Mouse (Mus musculus) layer of hippocampus, adult 2 months (tissue): ENCODE data around the gene Polm. TPM values are rescaled to one million over a fixed set of nuclear protein-coding genes. Genes with fewer than 3 reads are reported as not detected.

Source experiments
- DNase-seq, 2 experiments: peaks; one replicate each; pipeline ENCODE4 v3.0.0; 2022; ENCODE audit warnings: low spot score in 2 of 2
- H3K27ac ChIP-seq: fragments of 200-600 bp; 2 replicates; pipeline ENCODE4 v1.8.1; 2022
- H3K4me3 ChIP-seq: fragments of 200-600 bp; 2 replicates; pipeline ENCODE4 v1.8.1; 2022; ENCODE audit warnings: mild to moderate bottlenecking
- CTCF ChIP-seq: fragments of 200-600 bp; conservative IDR thresholded peaks from 2 replicates; pipeline ENCODE4 v1.8.1; 2022; ENCODE audit warnings: antibody characterized with exemption, mild to moderate bottlenecking, moderate library complexity
- total RNA-seq, 2 experiments: library from RNA; stranded (reverse); gene quantifications; 2 replicates each; pipeline ENCODE4 v1.2.3; 2021

The Polm gene
- total RNA-seq, 2 experiments from 2014 or later, result 14.1 to 15.5 TPM

- Histone ChIP-seq H3K4me3 (no peak overlapping the region), H3K27ac (peak overlapping the region; percentile 15; the same call in 1 of the 2 replicates)
- no peak for TF ChIP-seq CTCF
- DNase-seq, result no peak
These were observed 11.5 kb upstream of the Polm start for GRCm38 (mm10) chr11:5849316-5849715.

GRCm38 (mm10) chr11:5848741-5849140 is 10.9 kb upstream of the Polm start:
- DNase-seq, result peak; percentile 69 to 78
- Histone ChIP-seq H3K4me3 (no peak overlapping the region), H3K27ac (peak overlapping the region; percentile 15; the same call in 1 of the 2 replicates)
- TF ChIP-seq CTCF, result no peak

- DNase-seq, result no peak
- TF ChIP-seq CTCF, result no peak
- H3K4me3 ChIP-seq, result no peak overlapping the region
- no peak overlapping the region for H3K27ac ChIP-seq
These were observed 9.0 kb upstream of the Polm start for GRCm38 (mm10) chr11:5846639-5847345.

- no peak overlapping the region for H3K4me3 ChIP-seq
- H3K27ac ChIP-seq, result no peak overlapping the region
- no peak for TF ChIP-seq CTCF
- no peak for DNase-seq
These were observed 5.3 kb upstream of the Polm start for GRCm38 (mm10) chr11:5843131-5843530.

- no peak for DNase-seq
- Histone ChIP-seq H3K4me3 (no peak overlapping the region), H3K27ac (no peak overlapping the region)
- TF ChIP-seq CTCF, result no peak
These were observed 3.9 kb upstream of the Polm start for GRCm38 (mm10) chr11:5841751-5842150.

- no peak overlapping the region for H3K27ac ChIP-seq
- no peak for DNase-seq
- TF ChIP-seq CTCF, result no peak
- H3K4me3 ChIP-seq, result no peak overlapping the region
These were observed 2.5 kb upstream of the Polm start for GRCm38 (mm10) chr11:5840346-5840745.

- no peak for DNase-seq
- Histone ChIP-seq H3K27ac (no peak overlapping the region), H3K4me3 (no peak overlapping the region)
- peak; percentile 55 for TF ChIP-seq CTCF
These were observed 1.7 kb downstream of the Polm start for GRCm38 (mm10) chr11:5836126-5836525.

GRCm38 (mm10) chr11:5835057-5835456 is 2.8 kb downstream of the Polm start:
- TF ChIP-seq CTCF, result no peak
- H3K27ac ChIP-seq, result no peak overlapping the region
- H3K4me3 ChIP-seq, result no peak overlapping the region
- DNase-seq, result no peak

GRCm38 (mm10) chr11:5834506-5834905 is 3.3 kb downstream of the Polm start:
- no peak for DNase-seq
- H3K4me3 ChIP-seq, result no peak overlapping the region
- H3K27ac ChIP-seq, result no peak overlapping the region
- TF ChIP-seq CTCF, result no peak

GRCm38 (mm10) chr11:5829327-5829726 is 8.5 kb downstream of the Polm start:
- DNase-seq, result no peak
- TF ChIP-seq CTCF, result no peak
- Histone ChIP-seq H3K4me3 (no peak overlapping the region), H3K27ac (no peak overlapping the region)

- no peak overlapping the region for H3K4me3 ChIP-seq
- no peak for TF ChIP-seq CTCF
- no peak for DNase-seq
- no peak overlapping the region for H3K27ac ChIP-seq
These were observed 9.2 kb downstream of the Polm start for GRCm38 (mm10) chr11:5828509-5829191.

- Histone ChIP-seq H3K27ac (no peak overlapping the region), H3K4me3 (no peak overlapping the region)
- no peak for TF ChIP-seq CTCF
- no peak for DNase-seq
These were observed 9.9 kb downstream of the Polm start for GRCm38 (mm10) chr11:5827931-5828330.

- no peak for TF ChIP-seq CTCF
- no peak for DNase-seq
- no peak overlapping the region for H3K4me3 ChIP-seq
- no peak overlapping the region for H3K27ac ChIP-seq
These were observed 12.4 kb downstream of the Polm start for GRCm38 (mm10) chr11:5825432-5825831.

GRCm38 (mm10) chr11:5819223-5819622 is 18.6 kb downstream of the Polm start:
- H3K4me3 ChIP-seq, result no peak overlapping the region
- DNase-seq, result no peak
- TF ChIP-seq CTCF, result no peak
- no peak overlapping the region for H3K27ac ChIP-seq
